Mouse (Mus musculus) gastrocnemius, adult 8-10 months (tissue): ENCODE results near the gene R3hdml. TPM values are rescaled to one million over a fixed set of nuclear protein-coding genes. Genes with fewer than 3 reads are reported as not detected.

ENCODE experiments used
- DNase-seq, 2 experiments: peaks; one replicate each; pipeline ENCODE4 v3.0.0; 2022; ENCODE audit warnings: low spot score in 2 of 2
- total RNA-seq, 4 experiments: library from RNA; stranded (reverse); gene quantifications; 2 replicates each; pipeline ENCODE4 v1.2.4; 2022

Gene R3hdml
- total RNA-seq, 4 experiments from 2014 or later, result not detected

- DNase-seq, result no peak
Measured at GRCm38 (mm10) chr2:163538410-163538809, 46.3 kb downstream of the R3hdml start.

- DNase-seq, result no peak
Measured at GRCm38 (mm10) chr2:163539321-163540040, 47.4 kb downstream of the R3hdml start.

GRCm38 (mm10) chr2:163540231-163541117 lies 48.4 kb downstream of the R3hdml start:
- DNase-seq, result no peak

- no peak for DNase-seq
Measured at GRCm38 (mm10) chr2:163541568-163542182, 49.6 kb downstream of the R3hdml start.

- no peak for DNase-seq
Measured at GRCm38 (mm10) chr2:163542674-163543073, 50.6 kb downstream of the R3hdml start.

GRCm38 (mm10) chr2:163546623-163547318 lies 54.7 kb downstream of the R3hdml start:
- DNase-seq, result no peak

- DNase-seq, result no peak
Measured at GRCm38 (mm10) chr2:163548822-163549221, 56.7 kb downstream of the R3hdml start.

GRCm38 (mm10) chr2:163549786-163550185 lies 57.7 kb downstream of the R3hdml start:
- DNase-seq, result no peak

Other genes starting within 250 kb of the R3hdml start
- gene Jph2, start 94.3 kb upstream of the R3hdml start, total RNA-seq, result 100 to 1,000 TPM; 459 to 572 (median 513) TPM
- gene Oser1, start 67.6 kb upstream of the R3hdml start, total RNA-seq, result 10 to 100 TPM; 30.7 to 34.5 (median 32.9) TPM
- under 1 TPM in 1 of 4 experiments, not detected in 3; 0.13 TPM for gene Gdap1l1, start 53.8 kb upstream of the R3hdml start, total RNA-seq
- gene Fitm2, start 19.7 kb upstream of the R3hdml start, total RNA-seq, result 10 to 100 TPM; 70.3 to 75.0 (median 73.9) TPM
- gene Hnf4a, start 14.5 kb downstream of the R3hdml start, total RNA-seq, result under 1 TPM in 1 of 4 experiments, not detected in 3; 0.11 TPM
- gene Ttpal, start 110.0 kb downstream of the R3hdml start, total RNA-seq, result 1 to 10 TPM; 3.1 to 5.2 (median 3.4) TPM
- 100 to 1,000 TPM in 3 of 4 experiments, 10 to 100 TPM in 1; 88.8 to 135 (median 117) TPM for gene Serinc3, start 152.8 kb downstream of the R3hdml start, total RNA-seq
- gene Pkig, start 166.1 kb downstream of the R3hdml start, total RNA-seq, result 100 to 1,000 TPM; 102 to 111 (median 107) TPM